In genomic region chr2:181240806-181241440, GRCm38 (mm10) we compare ENCODE assay signal across 11 mouse cellular contexts. TPM values are rescaled to one million over a fixed set of nuclear protein-coding genes. Genes with fewer than 3 reads are reported as not detected.
DNase-seq lines count a peak whose midpoint lies in the region; ATAC-seq lines count a peak whose summit lies in the region.
"Had no signal": no experiment of that assay in that cellular context is flagged by ENCODE, and none has a peak within 500 bp of the region (broad histone marks: within the 10 kb centered on the region; RNA-seq: fewer than 3 reads in every experiment).

No protein-coding gene starts in this region.

- peak overlapping the region; percentile 72 for H3K4me2 ChIP-seq in intestine, embryonic 14.5 days (ENCODE audit: low read length)
- no peak overlapping the region for H3K4me2 ChIP-seq in neural tube, embryonic 13.5 days

- peaks cover 5% of the 10 kb centered on the region; the same call in 1 of the 2 replicates for H3K36me3 ChIP-seq in heart, embryonic 10.5 days
- H3K36me3 ChIP-seq in megakaryocyte, embryonic 14.5 days (replicated peaks; ENCODE audit: low read length) = peaks cover 48% of the 10 kb centered on the region
- H3K36me3 ChIP-seq in intestine, embryonic 14.5 days (ENCODE audit: control insufficient read depth, insufficient read depth, low read length) = peaks cover 4% of the 10 kb centered on the region
- no peaks in the 10 kb centered on the region for H3K36me3 ChIP-seq in neural tube, embryonic 13.5 days

- no peak for ATAC-seq in megakaryocyte, adult 5-6 weeks (ENCODE audit: poor library complexity, severe bottlenecking)
- ATAC-seq in intestine, embryonic 14.5 days (replicated peaks; ENCODE audit: low FRiP score, low TSS enrichment, low read depth) = no peak
- ATAC-seq in neural tube, embryonic 13.5 days (ENCODE audit: low read depth) = no peak

- 86% methylated on average over 13 of the region's 13 CpGs for WGBS in heart, embryonic 10.5 days
- WGBS in intestine, embryonic 14.5 days = 90% methylated on average over 13 of the region's 13 CpGs
- 91% methylated on average over 13 of the region's 13 CpGs for WGBS in neural tube, embryonic 13.5 days

- peak overlapping the region; percentile 68 for H3K4me3 ChIP-seq in heart, embryonic 10.5 days
- H3K4me3 ChIP-seq in megakaryocyte, embryonic 14.5 days (replicated peaks) = peak overlapping the region; percentile 94
- no peak overlapping the region for H3K4me3 ChIP-seq in intestine, embryonic 14.5 days (ENCODE audit: low read depth, low read length)
- H3K4me3 ChIP-seq in neural tube, embryonic 13.5 days = 0 out of 2 replicates have a peak overlapping the region, but pooled peaks have one; percentile 32

- no peaks in the 10 kb centered on the region for H3K9me3 ChIP-seq in heart, embryonic 10.5 days
- H3K9me3 ChIP-seq in megakaryocyte, embryonic 14.5 days = no peaks in the 10 kb centered on the region
- no peaks in the 10 kb centered on the region for H3K9me3 ChIP-seq in intestine, embryonic 14.5 days (ENCODE audit: control insufficient read depth, low read length)
- H3K9me3 ChIP-seq in neural tube, embryonic 13.5 days = no peaks in the 10 kb centered on the region

- H3K27ac ChIP-seq in heart, embryonic 10.5 days = 0 out of 2 replicates have a peak overlapping the region, but pooled peaks have one; percentile 75
- no peak overlapping the region for H3K27ac ChIP-seq in intestine, embryonic 14.5 days (ENCODE audit: low read depth)
- no peak overlapping the region for H3K27ac ChIP-seq in neural tube, embryonic 13.5 days (replicated peaks)

- H3K9ac ChIP-seq in intestine, embryonic 14.5 days (ENCODE audit: low read length) = no peak overlapping the region
- H3K9ac ChIP-seq in neural tube, embryonic 13.5 days = no peak overlapping the region

- DNase-seq in heart, embryonic 10.5 days (ENCODE audit: low spot score) = no peak
- DNase-seq in heart, postnatal 4 days = no peak
- no peak for DNase-seq in intestine, embryonic 14.5 days (ENCODE audit: low spot score)
- no peak for DNase-seq in ovary, postnatal 36 days (ENCODE audit: low spot score)
- DNase-seq in gastrocnemius, adult 18-20 months (ENCODE audit: low spot score) = no peak
- DNase-seq: gastrocnemius, postnatal 36 days had no signal

- H3K4me1 ChIP-seq in heart, embryonic 10.5 days = peaks cover 18% of the 10 kb centered on the region; the same call in 1 of the 2 replicates
- H3K4me1 ChIP-seq in megakaryocyte, embryonic 14.5 days = peaks cover 63% of the 10 kb centered on the region
- peaks cover 15% of the 10 kb centered on the region; the same call in 1 of the 2 replicates for H3K4me1 ChIP-seq in intestine, embryonic 14.5 days (replicated peaks; ENCODE audit: control insufficient read depth, insufficient read depth, low read length)
- H3K4me1 ChIP-seq in neural tube, embryonic 13.5 days (replicated peaks) = peaks cover 8% of the 10 kb centered on the region

- H3K27me3 ChIP-seq in heart, embryonic 10.5 days (ENCODE audit: insufficient read depth, poor library complexity, severe bottlenecking) = peaks cover 16% of the 10 kb centered on the region; the same call in 1 of the 2 replicates
- H3K27me3 ChIP-seq in megakaryocyte, embryonic 14.5 days (replicated peaks) = peaks cover 3% of the 10 kb centered on the region
- no peaks in the 10 kb centered on the region for H3K27me3 ChIP-seq in intestine, embryonic 14.5 days (replicated peaks; ENCODE audit: control insufficient read depth, insufficient read depth, low read length)
- no peaks in the 10 kb centered on the region for H3K27me3 ChIP-seq in neural tube, embryonic 13.5 days

RNA-seq across cellular contexts. Expression of gene Helz2, which starts 0.9 kb away (rescaled TPM):
- polyA plus RNA-seq in heart, embryonic 10.5 days (2016; fragmentation: Nextera tagmentation; extraction: Ambion mirVana) = 1.1 and 1.3 TPM in 2 replicates
- total RNA-seq in heart, postnatal 4 days (2021) = 1 to 10 TPM; 9.2 to 9.4 TPM
- 1.9 and 2.3 TPM in 2 replicates for polyA plus RNA-seq in megakaryocyte, embryonic 14.5 days (2012; ENCODE audit: insufficient read depth, low replicate concordance)
- 13.5 and 14.2 TPM in 2 replicates for total RNA-seq in megakaryocyte, adult 5-6 weeks (2015)
- 11.0 and 14.6 TPM in 2 replicates for total RNA-seq in megakaryocyte, adult 5-6 weeks (2017)
- polyA plus RNA-seq in intestine, embryonic 14.5 days (2014; fragmentation: Nextera tagmentation; extraction: Ambion mirVana) = 2.6 and 2.8 TPM in 2 replicates
- 0.22 and 0.32 TPM in 2 replicates for polyA plus RNA-seq in neural tube, embryonic 13.5 days (2015; fragmentation: Nextera tagmentation; extraction: Ambion mirVana)
- 1 to 10 TPM; 2.6 to 3.1 TPM for total RNA-seq in gastrocnemius, adult 18-20 months (2021)

RNA-seq across cellular contexts. Expression of gene Fndc11, which starts 21.1 kb away (rescaled TPM):
- not detected in 2 replicates for polyA plus RNA-seq in heart, embryonic 10.5 days (2016; fragmentation: Nextera tagmentation; extraction: Ambion mirVana)
- not detected for total RNA-seq in heart, postnatal 4 days (2021)
- polyA plus RNA-seq in megakaryocyte, embryonic 14.5 days (2012; ENCODE audit: insufficient read depth, low replicate concordance) = not detected in 2 replicates
- not detected in 2 replicates for total RNA-seq in megakaryocyte, adult 5-6 weeks (2015)
- total RNA-seq in megakaryocyte, adult 5-6 weeks (2017) = not detected in 2 replicates
- polyA plus RNA-seq in intestine, embryonic 14.5 days (2014; fragmentation: Nextera tagmentation; extraction: Ambion mirVana) = not detected in 2 replicates
- not detected in 2 replicates for polyA plus RNA-seq in neural tube, embryonic 13.5 days (2015; fragmentation: Nextera tagmentation; extraction: Ambion mirVana)
- not detected for total RNA-seq in gastrocnemius, adult 18-20 months (2021)
- total RNA-seq: gastrocnemius, postnatal 36 days; left cerebral cortex, adult 8-10 months had no signal
- polyA plus RNA-seq: neural tube, embryonic 11.5 days had no signal

RNA-seq across cellular contexts. Expression of gene Srms, which starts 27.9 kb away (rescaled TPM):
- polyA plus RNA-seq in heart, embryonic 10.5 days (2016; fragmentation: Nextera tagmentation; extraction: Ambion mirVana) = 0.11 and 0.79 TPM in 2 replicates
- under 1 TPM in 1 of 2 experiments, not detected in 1; 0.09 TPM for total RNA-seq in heart, postnatal 4 days (2021)
- polyA plus RNA-seq in megakaryocyte, embryonic 14.5 days (2012; ENCODE audit: insufficient read depth, low replicate concordance) = not detected in 2 replicates
- total RNA-seq in megakaryocyte, adult 5-6 weeks (2015) = not detected in 2 replicates
- total RNA-seq in megakaryocyte, adult 5-6 weeks (2017) = not detected in 2 replicates
- 0.09 TPM in 1 of 2 replicates, not detected in the other for polyA plus RNA-seq in intestine, embryonic 14.5 days (2014; fragmentation: Nextera tagmentation; extraction: Ambion mirVana)
- polyA plus RNA-seq in neural tube, embryonic 13.5 days (2015; fragmentation: Nextera tagmentation; extraction: Ambion mirVana) = 0.14 and 0.22 TPM in 2 replicates
- under 1 TPM; 0.19 to 0.21 TPM for total RNA-seq in gastrocnemius, adult 18-20 months (2021)

RNA-seq across cellular contexts. Expression of gene Ptk6, which starts 38.3 kb away (rescaled TPM):
- polyA plus RNA-seq in heart, embryonic 10.5 days (2016; fragmentation: Nextera tagmentation; extraction: Ambion mirVana) = not detected in 2 replicates
- not detected for total RNA-seq in heart, postnatal 4 days (2021)
- not detected in 2 replicates for polyA plus RNA-seq in megakaryocyte, embryonic 14.5 days (2012; ENCODE audit: insufficient read depth, low replicate concordance)
- total RNA-seq in megakaryocyte, adult 5-6 weeks (2015) = not detected in 2 replicates
- total RNA-seq in megakaryocyte, adult 5-6 weeks (2017) = not detected in 2 replicates
- not detected in 2 replicates for polyA plus RNA-seq in intestine, embryonic 14.5 days (2014; fragmentation: Nextera tagmentation; extraction: Ambion mirVana)
- polyA plus RNA-seq in neural tube, embryonic 13.5 days (2015; fragmentation: Nextera tagmentation; extraction: Ambion mirVana) = not detected in 2 replicates
- not detected for total RNA-seq in gastrocnemius, adult 18-20 months (2021)
- total RNA-seq: gastrocnemius, postnatal 36 days; left cerebral cortex, adult 8-10 months had no signal
- polyA plus RNA-seq: neural tube, embryonic 11.5 days had no signal

RNA-seq across cellular contexts. Expression of gene Gmeb2, which starts 46.9 kb away (rescaled TPM):
- polyA plus RNA-seq in heart, embryonic 10.5 days (2016; fragmentation: Nextera tagmentation; extraction: Ambion mirVana) = 13.1 and 13.2 TPM in 2 replicates
- 10 to 100 TPM; 15.6 to 20.2 TPM for total RNA-seq in heart, postnatal 4 days (2021)
- 4.9 and 8.0 TPM in 2 replicates for polyA plus RNA-seq in megakaryocyte, embryonic 14.5 days (2012; ENCODE audit: insufficient read depth, low replicate concordance)
- total RNA-seq in megakaryocyte, adult 5-6 weeks (2015) = 12.5 and 16.6 TPM in 2 replicates
- 13.4 and 23.9 TPM in 2 replicates for total RNA-seq in megakaryocyte, adult 5-6 weeks (2017)
- 16.4 and 16.6 TPM in 2 replicates for polyA plus RNA-seq in intestine, embryonic 14.5 days (2014; fragmentation: Nextera tagmentation; extraction: Ambion mirVana)
- polyA plus RNA-seq in neural tube, embryonic 13.5 days (2015; fragmentation: Nextera tagmentation; extraction: Ambion mirVana) = 15.1 and 15.4 TPM in 2 replicates
- 1 to 10 TPM; 7.2 to 8.7 TPM for total RNA-seq in gastrocnemius, adult 18-20 months (2021)
